In the genomic region with DNA sequence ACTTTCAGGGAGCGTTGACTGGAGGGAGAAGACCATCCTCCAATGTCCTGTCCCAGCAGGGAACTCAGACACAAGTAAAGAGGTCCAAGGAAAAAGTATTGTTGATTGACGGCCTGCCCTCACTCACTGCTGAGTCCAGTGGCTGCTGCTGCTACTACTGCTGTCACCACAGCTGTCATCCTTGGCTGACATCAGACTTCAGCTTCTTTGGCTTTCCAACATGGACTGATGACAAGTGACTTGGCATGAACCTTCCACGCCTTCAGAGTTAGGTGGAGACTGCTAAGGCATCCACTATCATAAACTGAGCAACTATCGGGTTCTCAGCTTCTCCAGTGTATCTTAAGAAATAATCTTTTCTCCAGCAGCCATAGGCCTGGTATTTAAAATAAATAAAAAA, we compare ENCODE assay signal across 30 mouse cellular contexts.
A peak's percentile ranks its signal among the peaks of the same experiment; 100 is the strongest.
DNase-seq lines count a peak whose midpoint lies in the region; ATAC-seq lines count a peak whose summit lies in the region.
"Had no signal": no experiment of that assay in that cellular context is flagged by ENCODE, and none has a peak within 500 bp of the region (broad histone marks: within the 10 kb centered on the region; RNA-seq: fewer than 3 reads in every experiment).

No protein-coding gene starts in this region.

- no peaks in the 10 kb centered on the region for H3K27me3 ChIP-seq in heart, embryonic 11.5 days (ENCODE audit: control insufficient read depth, insufficient read depth, low read length)
- H3K27me3 ChIP-seq: forebrain, embryonic 15.5 days; hindbrain, embryonic 13.5 days; limb, embryonic 15.5 days; liver, embryonic 13.5 days; neural tube, embryonic 12.5 days had no signal

- H3K9ac ChIP-seq in heart, embryonic 11.5 days (ENCODE audit: low read depth, low read length): no peak overlapping the region
- H3K9ac ChIP-seq: embryonic facial prominence, embryonic 13.5 days; forebrain, embryonic 15.5 days; hindbrain, embryonic 13.5 days; limb, embryonic 15.5 days; liver, embryonic 13.5 days; neural tube, embryonic 12.5 days had no signal

- no peaks in the 10 kb centered on the region for H3K9me3 ChIP-seq in heart, embryonic 11.5 days (replicated peaks; ENCODE audit: control insufficient read depth, low read length)
- H3K9me3 ChIP-seq: embryonic facial prominence, embryonic 13.5 days; forebrain, embryonic 10.5 days; forebrain, embryonic 15.5 days; hindbrain, embryonic 13.5 days; limb, embryonic 10.5 days; limb, embryonic 15.5 days; liver, embryonic 13.5 days; midbrain, embryonic 10.5 days; neural tube, embryonic 12.5 days had no signal

- 61% methylated on average over 4 of the region's 4 CpGs for WGBS in heart, embryonic 11.5 days (ENCODE audit: insufficient replicate concordance)

- no peak overlapping the region for H3K27ac ChIP-seq in heart, embryonic 11.5 days (ENCODE audit: low read depth, low read length)
- H3K27ac ChIP-seq: embryonic facial prominence, embryonic 13.5 days; forebrain, embryonic 10.5 days; forebrain, embryonic 15.5 days; hindbrain, embryonic 13.5 days; kidney, postnatal 0 days; limb, embryonic 10.5 days; limb, embryonic 15.5 days; liver, embryonic 13.5 days; midbrain, embryonic 10.5 days; neural tube, embryonic 12.5 days had no signal

- ATAC-seq in heart, embryonic 11.5 days (replicated peaks; ENCODE audit: insufficient number of reproducible peaks, low FRiP score, low TSS enrichment): no peak
- ATAC-seq: CD4-positive, CD25-positive, alpha-beta regulatory T cell, adult 4 months; forebrain, embryonic 15.5 days; intestine, embryonic 16.5 days; midbrain, embryonic 16.5 days had no signal

- no peaks in the 10 kb centered on the region for H3K4me1 ChIP-seq in heart, embryonic 11.5 days (ENCODE audit: control insufficient read depth, insufficient read depth, low read length)
- H3K4me1 ChIP-seq: liver, embryonic 13.5 days; neural tube, embryonic 12.5 days had no signal

- H3K36me3 ChIP-seq in heart, embryonic 11.5 days (ENCODE audit: control insufficient read depth, insufficient read depth, low read length): no peaks in the 10 kb centered on the region
- H3K36me3 ChIP-seq: embryonic facial prominence, embryonic 13.5 days; forebrain, embryonic 10.5 days; forebrain, embryonic 15.5 days; hindbrain, embryonic 13.5 days; limb, embryonic 10.5 days; limb, embryonic 15.5 days; liver, embryonic 13.5 days; midbrain, embryonic 10.5 days; neural tube, embryonic 12.5 days had no signal

- no peak overlapping the region for H3K4me2 ChIP-seq in heart, embryonic 11.5 days
- H3K4me2 ChIP-seq: embryonic facial prominence, embryonic 13.5 days; forebrain, embryonic 15.5 days; hindbrain, embryonic 13.5 days; limb, embryonic 15.5 days; liver, embryonic 13.5 days; neural tube, embryonic 12.5 days had no signal

- peak; percentile 5 for DNase-seq in gastrocnemius, postnatal 10 days
- no peak for DNase-seq in gastrocnemius, postnatal 4 days (ENCODE audit: low spot score in 2 of 2)
- peak; percentile 37 to 38 for DNase-seq in heart, postnatal 10 days
- peak; percentile 16 for DNase-seq in adipocyte (ENCODE audit: low spot score)
- DNase-seq in gastrocnemius, postnatal 25 days: peak; percentile 30
- no peak for DNase-seq in spleen, postnatal 4 days (ENCODE audit: low spot score in 2 of 2)
- DNase-seq: adrenal gland, postnatal 36 days; cerebellum, adult 8-10 months; kidney, adult 8-10 months; kidney, postnatal 4 days; liver, embryonic 13.5 days; lung, adult 2 months; lung, postnatal 14 days; right cerebral cortex, adult 18-20 months; thymus, adult 2 months; thymus, postnatal 36 days had no signal

- intact Hi-C loops in heart, postnatal 10 days (cut with DNase I): no loop called here

- H3K4me3 ChIP-seq in heart, embryonic 11.5 days (ENCODE audit: low read depth, low read length): no peak overlapping the region
- H3K4me3 ChIP-seq: embryonic facial prominence, embryonic 13.5 days; forebrain, embryonic 10.5 days; forebrain, embryonic 15.5 days; hindbrain, embryonic 13.5 days; limb, embryonic 10.5 days; limb, embryonic 15.5 days; liver, embryonic 13.5 days; midbrain, embryonic 10.5 days; myocyte; neural tube, embryonic 12.5 days had no signal

Comparison
In these comparisons a context has a peak if more than half of its experiments do, and no peak if none do; other contexts are left out.
1. DNase-seq: peak in gastrocnemius, postnatal 10 days (single experiment), heart, postnatal 10 days (2 of 2), adipocyte (single experiment) and gastrocnemius, postnatal 25 days (single experiment); none in gastrocnemius, postnatal 4 days (0 of 2) and spleen, postnatal 4 days (0 of 2).